Mouse (Mus musculus): ENCODE measurements at regions not wholly inside any gene's neighbourhood (a gene's known extent, or its start where the extent isn't known, plus 50 kb on each side); places are given as distances from the start of the nearest gene placed in this dataset.

DNA sequence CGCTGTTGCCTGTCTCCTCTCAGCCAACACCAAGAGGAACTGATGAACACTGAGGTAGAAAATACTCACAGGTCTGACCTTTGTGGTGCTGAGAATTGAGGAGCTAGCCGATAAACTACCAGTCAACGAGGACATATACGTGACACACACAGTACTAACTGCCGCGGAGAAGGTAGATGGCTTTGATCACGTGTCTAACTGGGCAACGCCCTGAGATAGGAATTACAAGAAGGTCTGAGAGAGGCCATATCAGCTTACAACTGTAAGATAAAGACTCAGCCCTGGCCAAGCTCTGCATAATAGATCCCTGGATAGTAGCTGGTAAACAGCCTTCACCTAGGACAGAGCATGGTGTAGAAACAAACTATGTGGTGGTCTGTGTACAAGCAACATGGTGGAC lies 418.1 kb downstream of the Lmo4 start:
- no peak overlapping the region for H3K27ac ChIP-seq (ENCODE audit: insufficient read depth, low read depth, low read length, poor library complexity, severe bottlenecking)
- in situ Hi-C loops (cut with MboI; ENCODE audit: low sequenced_read_pairs in 2 of 2, unreplicated experiment in 2 of 2), result no loop called here

DNA sequence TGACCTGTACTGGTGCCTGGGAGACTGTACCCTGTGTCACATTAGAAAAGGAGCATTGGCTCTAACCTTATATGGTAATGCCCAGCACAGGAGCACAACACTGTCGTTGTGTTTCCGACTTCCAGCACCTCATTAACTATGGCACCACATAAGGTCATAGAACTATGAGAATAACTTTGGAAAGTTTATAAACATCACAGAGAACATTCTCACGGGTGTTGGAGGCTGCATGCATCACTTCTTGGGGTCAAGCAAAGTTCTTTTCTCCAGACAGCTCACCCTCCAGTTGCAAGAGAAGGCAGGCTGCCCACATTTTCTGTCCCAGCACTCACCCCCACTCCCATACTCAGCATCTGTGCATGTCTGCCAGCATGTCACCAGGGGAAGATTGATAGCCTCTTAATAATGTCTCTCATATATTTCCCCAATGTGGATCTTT lies 420.6 kb downstream of the Lmo4 start:
- H3K27ac ChIP-seq (ENCODE audit: insufficient read depth, low read depth, low read length, poor library complexity, severe bottlenecking), result no peak overlapping the region
- no peaks in the 10 kb centered on the region for H3K9me3 ChIP-seq (ENCODE audit: control insufficient read depth, insufficient read depth, low read depth, low read length)
- in situ Hi-C loops (cut with MboI; ENCODE audit: low sequenced_read_pairs in 2 of 2, unreplicated experiment in 2 of 2), result no loop called here
- no peak for DNase-seq (ENCODE audit: low read depth, low spot score)
- no peak overlapping the region for H3K9ac ChIP-seq (ENCODE audit: insufficient read depth, low read depth, low read length, poor library complexity, severe bottlenecking)
- H3K4me1 ChIP-seq (ENCODE audit: control insufficient read depth in 2 of 2, insufficient read depth in 2 of 2, low read length in 2 of 2, poor library complexity in 1 of 2), result no peaks in the 10 kb centered on the region
- no peak overlapping the region for H3K4me3 ChIP-seq (ENCODE audit: insufficient read depth in 1 of 2, low read depth in 1 of 2, low read length in 2 of 2, poor library complexity in 1 of 2, severe bottlenecking in 1 of 2)
- TF ChIP-seq ZNF384 (IDR thresholded peaks at IDR 0.05; ENCODE audit: low read depth, low read length), result no peak
- no peak for TF ChIP-seq ZC3H11A (IDR thresholded peaks at IDR 0.05; ENCODE audit: borderline replicate concordance, low read depth, low read length)
- TF ChIP-seq CHD2 (IDR thresholded peaks at IDR 0.05; ENCODE audit: low read depth, low read length), result no peak
- TF ChIP-seq MAFK (IDR thresholded peaks at IDR 0.05; ENCODE audit: insufficient read depth, low read depth, low read length), result no peak
- no peak for TF ChIP-seq HCFC1 (IDR thresholded peaks at IDR 0.05; ENCODE audit: borderline replicate concordance, insufficient read depth, low read length)
- H3K36me3 ChIP-seq (ENCODE audit: control insufficient read depth, insufficient read depth, low read length, poor library complexity, severe bottlenecking), result no peaks in the 10 kb centered on the region

More for the DNA sequence above, 418.1 kb downstream of the Lmo4 start:
- H3K9me3 ChIP-seq (ENCODE audit: control insufficient read depth, insufficient read depth, low read depth, low read length), result no peaks in the 10 kb centered on the region
- H3K4me1 ChIP-seq (ENCODE audit: control insufficient read depth in 2 of 2, insufficient read depth in 2 of 2, low read length in 2 of 2, poor library complexity in 1 of 2), result no peaks in the 10 kb centered on the region
- no peaks in the 10 kb centered on the region for H3K36me3 ChIP-seq (ENCODE audit: control insufficient read depth, insufficient read depth, low read length, poor library complexity, severe bottlenecking)
- no peak overlapping the region for H3K4me3 ChIP-seq (ENCODE audit: insufficient read depth in 1 of 2, low read depth in 1 of 2, low read length in 2 of 2, poor library complexity in 1 of 2, severe bottlenecking in 1 of 2)
- no peak for DNase-seq (ENCODE audit: low read depth, low spot score)
- TF ChIP-seq CHD2 (IDR thresholded peaks at IDR 0.05; ENCODE audit: low read depth, low read length) (no peak), MAFK (IDR thresholded peaks at IDR 0.05; ENCODE audit: insufficient read depth, low read depth, low read length) (no peak), ZNF384 (IDR thresholded peaks at IDR 0.05; ENCODE audit: low read depth, low read length) (no peak), ZC3H11A (IDR thresholded peaks at IDR 0.05; ENCODE audit: borderline replicate concordance, low read depth, low read length) (no peak), HCFC1 (IDR thresholded peaks at IDR 0.05; ENCODE audit: borderline replicate concordance, insufficient read depth, low read length) (no peak)
- H3K9ac ChIP-seq (ENCODE audit: insufficient read depth, low read depth, low read length, poor library complexity, severe bottlenecking), result no peak overlapping the region

DNA sequence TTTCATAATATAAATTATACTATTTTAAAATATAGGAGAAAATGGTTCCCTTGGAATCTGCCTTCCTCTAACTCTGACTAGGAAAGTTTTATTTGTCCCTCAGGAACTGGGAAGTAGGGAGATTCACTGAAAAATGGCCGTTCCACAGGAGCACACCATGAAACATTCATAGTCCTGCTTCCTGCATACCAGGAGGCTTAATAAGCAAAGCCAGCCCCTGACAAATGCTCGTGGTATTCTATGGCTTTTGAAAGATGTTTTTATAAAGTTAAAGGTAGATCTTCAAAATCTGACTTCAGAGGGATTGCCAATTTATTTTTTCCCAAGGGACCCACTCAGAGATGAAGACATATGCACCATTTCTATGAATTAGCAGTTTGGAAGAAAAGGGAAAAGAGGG lies 426.9 kb downstream of the Lmo4 start:
- Histone ChIP-seq H3K36me3 (ENCODE audit: control insufficient read depth, insufficient read depth, low read length, poor library complexity, severe bottlenecking) (no peaks in the 10 kb centered on the region), H3K4me1 (ENCODE audit: control insufficient read depth in 2 of 2, insufficient read depth in 2 of 2, low read length in 2 of 2, poor library complexity in 1 of 2) (no peaks in the 10 kb centered on the region), H3K9me3 (ENCODE audit: control insufficient read depth, insufficient read depth, low read depth, low read length) (no peaks in the 10 kb centered on the region), H3K4me3 (ENCODE audit: insufficient read depth in 1 of 2, low read depth in 1 of 2, low read length in 2 of 2, poor library complexity in 1 of 2, severe bottlenecking in 1 of 2) (no peak overlapping the region), H3K27ac (ENCODE audit: insufficient read depth, low read depth, low read length, poor library complexity, severe bottlenecking) (no peak overlapping the region), H3K9ac (ENCODE audit: insufficient read depth, low read depth, low read length, poor library complexity, severe bottlenecking) (no peak overlapping the region)
- in situ Hi-C loops (cut with MboI; ENCODE audit: low sequenced_read_pairs in 2 of 2, unreplicated experiment in 2 of 2), result no loop called here
- no peak for DNase-seq (ENCODE audit: low read depth, low spot score)
- no peak for TF ChIP-seq ZNF384 (IDR thresholded peaks at IDR 0.05; ENCODE audit: low read depth, low read length)
- TF ChIP-seq HCFC1 (IDR thresholded peaks at IDR 0.05; ENCODE audit: borderline replicate concordance, insufficient read depth, low read length), result no peak
- TF ChIP-seq MAFK (IDR thresholded peaks at IDR 0.05; ENCODE audit: insufficient read depth, low read depth, low read length), result no peak
- no peak for TF ChIP-seq ZC3H11A (IDR thresholded peaks at IDR 0.05; ENCODE audit: borderline replicate concordance, low read depth, low read length)

GRCm38 (mm10) chr3:143759337-143759736 lies 445.7 kb downstream of the Lmo4 start:
- Histone ChIP-seq H3K4me3 (ENCODE audit: insufficient read depth in 1 of 2, low read depth in 1 of 2, low read length in 2 of 2, poor library complexity in 1 of 2, severe bottlenecking in 1 of 2) (no peak overlapping the region), H3K9me3 (ENCODE audit: control insufficient read depth, insufficient read depth, low read depth, low read length) (no peaks in the 10 kb centered on the region), H3K27ac (ENCODE audit: insufficient read depth, low read depth, low read length, poor library complexity, severe bottlenecking) (no peak overlapping the region), H3K36me3 (ENCODE audit: control insufficient read depth, insufficient read depth, low read length, poor library complexity, severe bottlenecking) (no peaks in the 10 kb centered on the region), H3K4me1 (ENCODE audit: control insufficient read depth in 2 of 2, insufficient read depth in 2 of 2, low read length in 2 of 2, poor library complexity in 1 of 2) (no peaks in the 10 kb centered on the region), H3K9ac (ENCODE audit: insufficient read depth, low read depth, low read length, poor library complexity, severe bottlenecking) (no peak overlapping the region)
- no peak for DNase-seq (ENCODE audit: low read depth, low spot score)
- TF ChIP-seq HCFC1 (IDR thresholded peaks at IDR 0.05; ENCODE audit: borderline replicate concordance, insufficient read depth, low read length), result no peak
- no peak for TF ChIP-seq ZC3H11A (IDR thresholded peaks at IDR 0.05; ENCODE audit: borderline replicate concordance, low read depth, low read length)
- no peak for TF ChIP-seq MAFK (IDR thresholded peaks at IDR 0.05; ENCODE audit: insufficient read depth, low read depth, low read length)
- TF ChIP-seq ZNF384 (IDR thresholded peaks at IDR 0.05; ENCODE audit: low read depth, low read length), result no peak
- TF ChIP-seq CHD2 (IDR thresholded peaks at IDR 0.05; ENCODE audit: low read depth, low read length), result no peak
- in situ Hi-C loops (cut with MboI; ENCODE audit: low sequenced_read_pairs in 2 of 2, unreplicated experiment in 2 of 2), result no loop called here

GRCm38 (mm10) chr3:143753197-143753596 lies 451.8 kb downstream of the Lmo4 start:
- TF ChIP-seq CHD2 (IDR thresholded peaks at IDR 0.05; ENCODE audit: low read depth, low read length) (no peak), HCFC1 (IDR thresholded peaks at IDR 0.05; ENCODE audit: borderline replicate concordance, insufficient read depth, low read length) (no peak), MAFK (IDR thresholded peaks at IDR 0.05; ENCODE audit: insufficient read depth, low read depth, low read length) (no peak), ZNF384 (IDR thresholded peaks at IDR 0.05; ENCODE audit: low read depth, low read length) (no peak), ZC3H11A (IDR thresholded peaks at IDR 0.05; ENCODE audit: borderline replicate concordance, low read depth, low read length) (no peak)
- Histone ChIP-seq H3K4me3 (ENCODE audit: insufficient read depth in 1 of 2, low read depth in 1 of 2, low read length in 2 of 2, poor library complexity in 1 of 2, severe bottlenecking in 1 of 2) (no peak overlapping the region), H3K9ac (ENCODE audit: insufficient read depth, low read depth, low read length, poor library complexity, severe bottlenecking) (no peak overlapping the region), H3K27ac (ENCODE audit: insufficient read depth, low read depth, low read length, poor library complexity, severe bottlenecking) (no peak overlapping the region), H3K36me3 (ENCODE audit: control insufficient read depth, insufficient read depth, low read length, poor library complexity, severe bottlenecking) (no peaks in the 10 kb centered on the region), H3K9me3 (ENCODE audit: control insufficient read depth, insufficient read depth, low read depth, low read length) (no peaks in the 10 kb centered on the region), H3K4me1 (ENCODE audit: control insufficient read depth in 2 of 2, insufficient read depth in 2 of 2, low read length in 2 of 2, poor library complexity in 1 of 2) (no peaks in the 10 kb centered on the region)
- no peak for DNase-seq (ENCODE audit: low read depth, low spot score)
- in situ Hi-C loops (cut with MboI; ENCODE audit: low sequenced_read_pairs in 2 of 2, unreplicated experiment in 2 of 2), result no loop called here
